Mouse (Mus musculus) testis, adult 2 months (tissue): Measurements from ENCODE around the gene Ncoa1. TPM values are rescaled to one million over a fixed set of nuclear protein-coding genes. Genes with fewer than 3 reads are reported as not detected.
"Not testable (repeated sequence)": the region's sequence is repeated elsewhere in the genome, so short reads cannot be mapped to it uniquely, and the experiment has no call there.

Source experiments
- H3K27ac ChIP-seq: fragments of 200-500 bp; 2 replicates; pipeline ENCODE4 v1.5.1; 2012; ENCODE audit warnings: low read depth, low read length; ENCODE audit not compliant: control insufficient read depth, insufficient read depth
- H3K27me3 ChIP-seq: fragments of 200-500 bp; 2 replicates; pipeline ENCODE4 v1.6.1; 2012; ENCODE audit warnings: mild to moderate bottlenecking, low read length, moderate library complexity; ENCODE audit not compliant: control insufficient read depth, insufficient read depth
- H3K36me3 ChIP-seq: fragments of 200-500 bp; 2 replicates; pipeline ENCODE4 v1.6.1; 2012; ENCODE audit warnings: mild to moderate bottlenecking, low read length; ENCODE audit not compliant: control insufficient read depth, insufficient read depth
- H3K4me1 ChIP-seq: fragments of 200-500 bp; 2 replicates; pipeline ENCODE4 v1.6.1; 2012; ENCODE audit warnings: low read length; ENCODE audit not compliant: control insufficient read depth, insufficient read depth
- H3K4me3 ChIP-seq: fragments of 200-500 bp; 2 replicates; pipeline ENCODE4 v1.5.1; 2012; ENCODE audit warnings: low read depth, mild to moderate bottlenecking, low read length, moderate library complexity, mixed read lengths; ENCODE audit not compliant: control insufficient read depth
- CTCF ChIP-seq: fragments of 200-500 bp; IDR thresholded peaks from 2 replicates; pipeline ENCODE4 v1.5.1; 2012; ENCODE audit warnings: low read depth, mild to moderate bottlenecking, inconsistent platforms, low read length, moderate library complexity; ENCODE audit not compliant: control insufficient read depth, insufficient read depth, insufficient replicate concordance
- POLR2A ChIP-seq: fragments of 200-500 bp; IDR thresholded peaks from 2 replicates; pipeline ENCODE4 v1.6.1; 2012; ENCODE audit warnings: low read depth, mild to moderate bottlenecking, inconsistent platforms, low read length, moderate library complexity; ENCODE audit not compliant: control insufficient read depth
- polyA plus RNA-seq: library from polyadenylated mRNA; depleted of rRNA; stranded (reverse); fragments of >200 nt; gene quantifications from 2 replicates; pipeline ENCODE4 v1.2.3, GENCODE M21; 2012

Gene Ncoa1
- polyA plus RNA-seq, 1 experiment: 15.3 TPM

DNA sequence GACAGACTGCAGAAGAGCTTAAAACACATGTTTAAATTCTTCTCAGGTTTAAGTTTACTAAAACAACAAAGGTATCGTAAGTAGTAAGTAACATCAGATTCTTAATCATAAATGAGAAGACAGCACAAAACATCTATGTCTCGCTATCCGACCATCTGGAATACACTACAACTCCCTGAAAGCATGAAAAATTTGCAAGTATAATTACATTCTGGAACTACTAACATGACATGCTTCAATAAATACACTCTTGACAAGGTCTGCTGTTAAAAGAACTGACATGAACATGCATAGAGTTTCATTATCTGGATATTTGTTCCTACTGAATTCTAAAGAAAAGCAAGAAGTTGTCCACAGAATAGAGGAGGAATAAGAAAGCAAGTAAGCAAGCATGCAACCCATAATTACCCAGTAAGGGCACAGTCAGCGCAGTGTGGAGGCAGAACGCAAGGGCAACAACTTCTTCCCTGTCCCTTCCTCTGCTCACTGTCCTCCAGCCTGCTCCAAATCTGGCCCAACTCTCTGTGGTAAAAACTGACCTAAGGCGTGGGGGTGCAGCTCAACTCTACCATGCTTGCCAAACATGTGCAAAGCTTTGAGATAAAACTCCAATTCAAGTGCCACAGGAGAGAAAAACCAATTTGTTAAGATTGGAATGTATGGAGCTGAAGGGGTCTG lies 102.0 kb downstream of the Ncoa1 start:
- no peaks in the 10 kb centered on the region for H3K27me3 ChIP-seq
- H3K4me3 ChIP-seq: no peak overlapping the region
- no peak for TF ChIP-seq CTCF
- TF ChIP-seq POLR2A: no peak
- no peaks in the 10 kb centered on the region for H3K4me1 ChIP-seq
- no peaks in the 10 kb centered on the region for H3K36me3 ChIP-seq
- no peak overlapping the region for H3K27ac ChIP-seq

DNA sequence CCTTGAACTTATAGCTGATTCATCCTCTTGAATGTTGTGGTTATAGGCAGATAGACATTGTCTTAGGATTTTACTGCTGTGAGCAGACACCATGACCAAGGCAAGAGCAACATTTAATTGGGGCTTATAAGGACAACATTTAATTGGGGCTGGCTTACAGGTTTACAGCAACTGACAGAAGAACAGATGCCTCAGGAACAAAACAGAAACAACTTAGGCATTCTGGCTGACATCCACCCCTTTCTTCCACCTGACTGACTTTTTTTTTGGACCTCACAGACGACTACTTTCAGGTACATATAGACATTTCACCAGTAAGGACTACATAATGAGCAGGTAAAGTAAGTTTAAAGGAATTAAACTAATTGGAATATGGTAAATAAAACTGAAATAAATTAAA lies 105.6 kb downstream of the Ncoa1 start:
- Histone ChIP-seq H3K4me1 (no peaks in the 10 kb centered on the region), H3K4me3 (no peak overlapping the region), H3K27ac (no peak overlapping the region), H3K27me3 (no peaks in the 10 kb centered on the region), H3K36me3 (no peaks in the 10 kb centered on the region)
- TF ChIP-seq POLR2A (no peak), CTCF (no peak)

DNA sequence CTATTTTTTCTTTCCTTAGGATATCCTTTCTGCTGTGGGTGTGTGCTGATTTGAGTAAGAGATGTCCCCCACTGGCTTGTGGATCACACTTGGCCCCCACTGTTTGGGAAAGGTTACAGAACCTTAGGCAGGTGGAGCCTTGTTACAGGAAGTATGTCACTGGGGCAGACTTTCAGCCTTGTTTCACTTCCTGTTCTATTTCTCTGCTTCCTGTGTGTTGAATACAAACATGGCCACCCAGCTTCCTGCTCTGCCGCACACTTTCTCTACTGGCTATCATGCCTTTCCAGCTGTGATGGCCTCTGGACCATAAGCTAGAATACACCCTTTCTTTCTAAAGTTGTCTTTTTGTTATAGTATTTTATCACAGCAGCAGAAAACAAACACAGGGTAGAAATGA lies 111.0 kb downstream of the Ncoa1 start:
- Histone ChIP-seq H3K4me1 (no peaks in the 10 kb centered on the region), H3K27ac (no peak overlapping the region), H3K27me3 (no peaks in the 10 kb centered on the region), H3K36me3 (no peaks in the 10 kb centered on the region), H3K4me3 (no peak overlapping the region)
- no peak for TF ChIP-seq POLR2A
- no peak for TF ChIP-seq CTCF

DNA sequence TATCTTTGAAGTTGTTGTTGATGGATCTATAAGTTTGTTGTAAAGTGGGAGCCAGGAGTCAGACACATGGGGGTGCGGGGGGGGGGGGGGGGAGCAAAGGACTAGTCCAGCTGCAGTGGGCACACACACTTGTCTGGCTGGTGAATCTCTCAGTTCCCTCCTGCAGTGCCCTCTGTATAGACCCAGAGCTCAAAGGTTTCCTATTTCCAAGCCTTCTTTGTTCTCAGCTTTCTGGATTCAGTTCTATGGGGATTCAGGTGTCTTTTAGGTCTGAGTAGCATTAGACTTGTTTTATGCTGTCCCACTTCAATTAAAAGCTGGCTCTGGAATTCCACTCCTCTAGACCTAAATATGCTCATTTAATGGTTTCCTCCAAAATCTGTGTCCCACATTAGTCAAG lies 117.5 kb downstream of the Ncoa1 start:
- TF ChIP-seq POLR2A (no peak), CTCF (no peak)
- Histone ChIP-seq H3K27me3 (no peaks in the 10 kb centered on the region), H3K4me1 (no peaks in the 10 kb centered on the region), H3K36me3 (no peaks in the 10 kb centered on the region), H3K27ac (no peak overlapping the region), H3K4me3 (no peak overlapping the region)

DNA sequence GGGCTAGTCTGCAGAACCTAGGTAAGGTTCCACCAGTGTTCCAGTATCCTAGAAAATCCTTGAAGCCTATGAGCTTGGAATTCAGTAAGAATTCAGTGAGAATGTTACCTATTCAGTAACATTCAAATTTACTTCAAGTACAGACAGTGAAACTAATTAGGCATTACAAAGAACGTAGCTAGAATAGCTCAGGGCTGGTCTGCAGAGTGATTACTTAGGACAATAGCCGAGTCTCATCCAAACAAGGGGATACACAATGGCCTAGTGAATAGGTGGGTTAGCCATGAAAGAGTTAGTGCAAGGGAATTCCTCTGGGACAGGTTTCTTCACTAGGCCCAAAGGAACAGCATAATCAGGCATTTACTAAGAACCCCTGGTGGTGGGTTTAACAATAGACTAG lies 118.3 kb downstream of the Ncoa1 start:
- not testable (repeated sequence) for H3K4me3 ChIP-seq, H3K27ac ChIP-seq, H3K4me1 ChIP-seq, H3K27me3 ChIP-seq, H3K36me3 ChIP-seq

DNA sequence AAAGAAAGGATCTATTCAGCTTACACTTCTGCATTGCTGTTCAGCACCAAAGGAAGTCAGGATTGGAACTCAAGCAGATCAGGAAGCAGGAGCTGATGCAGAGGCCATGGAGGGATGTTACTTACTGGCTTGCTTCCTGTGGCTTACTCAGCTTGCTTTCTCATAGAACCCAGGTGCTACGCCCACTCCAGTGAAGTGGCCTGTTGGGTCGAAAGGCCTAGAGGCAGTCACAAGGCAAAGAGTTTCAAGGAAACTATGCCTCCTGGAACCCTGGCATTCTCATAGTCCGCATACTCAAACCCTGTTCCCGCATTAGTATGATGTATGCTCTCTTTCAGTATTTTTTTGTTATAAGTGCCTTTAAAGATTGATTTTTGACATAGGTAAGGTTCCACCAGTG lies 118.9 kb downstream of the Ncoa1 start:
- no peak for TF ChIP-seq POLR2A
- TF ChIP-seq CTCF: no peak
- H3K4me1 ChIP-seq: no peaks in the 10 kb centered on the region
- H3K4me3 ChIP-seq: no peak overlapping the region
- no peaks in the 10 kb centered on the region for H3K36me3 ChIP-seq
- no peak overlapping the region for H3K27ac ChIP-seq
- no peaks in the 10 kb centered on the region for H3K27me3 ChIP-seq

DNA sequence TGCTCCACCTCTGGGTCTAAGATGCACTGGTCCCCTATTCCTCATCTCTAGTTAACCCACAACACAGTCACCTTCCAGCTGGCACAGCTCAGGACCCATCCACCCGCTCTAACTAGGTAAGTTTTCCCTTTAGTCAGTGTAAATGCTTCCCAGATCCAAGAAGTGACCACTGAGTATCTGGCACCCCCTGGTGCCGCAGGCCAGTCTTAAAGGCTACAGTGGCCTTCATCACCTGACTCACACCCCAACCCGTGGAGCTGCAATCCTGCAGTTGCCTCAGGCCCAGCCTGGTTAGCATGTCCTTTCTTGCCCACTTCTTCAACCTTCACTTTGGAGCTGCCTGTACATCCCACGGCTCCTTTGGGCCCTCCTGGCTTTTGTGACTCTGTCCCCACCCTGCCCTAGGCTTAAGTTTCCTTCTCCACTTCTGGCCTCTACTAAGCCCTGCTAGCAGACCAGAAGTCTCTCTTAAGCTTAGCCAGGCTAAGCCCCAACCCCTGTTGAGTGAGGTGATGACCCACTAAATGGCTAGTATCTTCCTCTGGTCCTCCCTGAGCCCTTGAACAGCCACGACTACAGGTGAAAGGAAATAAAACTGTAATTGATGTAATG lies 120.0 kb downstream of the Ncoa1 start:
- no peaks in the 10 kb centered on the region for H3K36me3 ChIP-seq
- no peak overlapping the region for H3K4me3 ChIP-seq
- no peaks in the 10 kb centered on the region for H3K27me3 ChIP-seq
- no peak for TF ChIP-seq CTCF
- H3K27ac ChIP-seq: no peak overlapping the region
- H3K4me1 ChIP-seq: no peaks in the 10 kb centered on the region
